Mouse (Mus musculus): ENCODE measurements around the gene Tox3. TPM values are rescaled to one million over a fixed set of nuclear protein-coding genes. Genes with fewer than 3 reads are reported as not detected.

Gene Tox3
- polyA plus RNA-seq (2017; shearing (Covaris generic)) = not detected

DNA sequence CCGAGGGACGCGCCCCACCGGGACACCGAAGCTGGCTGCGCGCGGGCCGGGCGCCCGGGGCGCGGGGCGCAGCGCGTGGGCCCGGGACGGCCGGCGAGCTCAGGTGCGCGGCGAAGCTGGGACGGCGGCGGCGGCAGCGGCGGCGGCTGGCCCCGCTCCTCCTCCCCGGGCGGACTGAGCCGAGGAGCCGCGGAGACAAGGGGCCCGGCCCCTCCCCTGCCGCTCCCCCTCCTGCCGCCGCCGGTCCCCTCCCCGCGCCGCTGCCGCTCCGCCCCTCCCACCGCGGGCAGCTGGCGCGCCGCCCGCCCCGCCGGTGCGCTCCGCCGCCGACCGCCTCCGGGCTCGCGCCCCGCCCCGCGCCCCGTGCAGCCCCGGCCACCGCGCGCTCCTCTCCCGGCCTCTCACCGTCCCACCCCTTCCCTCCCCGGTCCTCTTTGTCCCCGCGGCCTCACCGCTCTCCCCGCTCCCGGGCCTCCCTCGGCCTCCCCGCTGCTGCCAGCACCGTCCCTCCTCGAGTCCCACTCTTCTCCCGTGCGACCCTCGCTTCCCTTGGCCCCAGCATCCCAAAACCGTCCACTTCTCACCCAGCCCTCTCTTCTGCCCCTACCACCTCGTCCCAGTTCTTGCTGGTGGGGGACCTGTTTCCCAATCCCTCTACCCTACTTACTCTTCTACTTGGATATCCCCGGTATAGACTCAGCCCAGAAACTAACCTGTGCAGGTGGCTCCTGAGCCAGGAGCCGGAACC lies at the start of gene Tox3:
Gene Tox3 (minus strand): TSS at position 166 of the 748 bp plus-strand sequence.

